Mouse (Mus musculus): ENCODE results near the gene Arhgap32.

The Arhgap32 gene

DNA sequence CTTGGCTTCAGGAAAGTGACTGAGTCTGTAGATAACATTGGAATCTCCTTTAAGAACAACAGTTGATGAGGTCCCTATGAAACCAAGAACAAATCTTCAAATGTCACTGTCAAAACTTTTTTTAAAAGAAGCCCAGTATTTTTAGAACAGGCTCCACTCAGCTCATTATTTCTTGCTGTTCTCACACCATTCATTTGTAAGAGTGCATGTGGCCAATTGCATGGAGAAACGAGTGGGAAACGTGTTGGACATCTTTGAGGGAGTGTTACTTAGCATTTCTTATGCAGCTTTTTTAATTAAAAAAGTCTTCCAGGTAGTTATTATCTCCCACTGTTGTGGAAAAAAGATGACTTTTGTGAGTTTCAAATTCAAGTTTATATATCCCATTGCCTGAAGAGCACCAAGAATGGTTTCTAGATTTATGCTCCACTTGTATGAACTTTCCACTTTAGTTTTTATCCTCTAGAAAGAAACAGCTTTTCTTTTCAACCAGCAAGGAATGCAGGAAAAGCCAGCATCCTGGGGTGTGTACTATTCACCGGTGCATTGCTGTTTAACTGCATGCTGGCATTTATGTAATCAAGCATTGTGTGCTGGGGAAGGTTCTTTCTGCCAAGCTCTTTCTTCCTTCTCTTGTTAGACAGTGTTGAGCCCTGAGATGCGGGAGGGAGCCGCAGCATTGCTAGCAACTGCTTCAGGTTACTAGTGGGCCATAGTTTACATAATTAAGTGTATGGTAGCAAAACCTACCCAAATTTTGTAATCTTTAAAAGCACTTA is 76.5 kb downstream of the Arhgap32 start:
- no peak for DNase-seq (ENCODE audit: low spot score in 2 of 2)

DNA sequence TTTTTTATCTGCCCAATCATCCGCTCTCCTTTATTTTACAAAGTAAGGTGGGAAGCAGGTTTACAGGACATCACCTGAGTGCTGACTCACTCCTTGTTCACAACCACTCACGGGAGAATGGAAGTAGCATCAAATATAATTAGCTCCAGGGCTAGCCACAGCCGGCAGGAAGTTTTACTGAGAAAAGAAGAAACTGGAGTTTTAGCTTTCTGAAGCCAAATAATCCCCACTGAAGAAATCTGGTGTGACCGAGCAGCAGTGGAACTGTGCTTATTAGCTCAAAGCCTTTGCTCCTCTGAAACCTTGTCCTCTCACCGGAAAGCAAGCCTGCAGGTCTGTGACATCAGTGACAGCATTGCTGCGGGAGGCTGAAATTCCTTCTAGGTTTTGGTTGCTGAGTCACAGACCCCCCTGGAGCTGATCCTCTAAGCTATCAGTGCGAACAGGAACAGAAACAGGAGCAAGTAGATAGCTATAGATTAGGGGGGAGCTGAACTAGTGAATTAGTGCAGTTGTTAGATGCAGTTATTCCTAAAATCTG is 88.6 kb downstream of the Arhgap32 start:
- no peak for DNase-seq (ENCODE audit: low spot score in 2 of 2)

DNA sequence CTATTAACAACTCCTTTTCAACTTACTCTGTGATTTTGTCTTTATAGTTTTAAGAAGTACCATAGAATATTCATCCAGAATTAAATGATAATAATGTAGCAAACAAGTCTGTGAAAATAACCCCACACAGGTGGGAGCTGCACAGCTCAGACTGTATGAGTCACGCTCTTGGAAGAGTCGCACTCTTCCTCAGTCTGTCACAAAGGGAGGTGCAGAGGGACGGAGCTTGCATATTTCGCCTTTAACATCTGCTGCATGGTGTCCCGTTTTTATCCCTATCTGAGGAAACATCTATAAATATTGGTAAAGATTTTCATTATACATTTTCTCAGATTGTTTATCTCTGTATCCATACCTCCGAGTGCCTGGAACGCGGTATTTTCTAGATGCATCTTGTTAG is 91.2 kb downstream of the Arhgap32 start:
- DNase-seq (ENCODE audit: low spot score in 2 of 2): no peak

DNA sequence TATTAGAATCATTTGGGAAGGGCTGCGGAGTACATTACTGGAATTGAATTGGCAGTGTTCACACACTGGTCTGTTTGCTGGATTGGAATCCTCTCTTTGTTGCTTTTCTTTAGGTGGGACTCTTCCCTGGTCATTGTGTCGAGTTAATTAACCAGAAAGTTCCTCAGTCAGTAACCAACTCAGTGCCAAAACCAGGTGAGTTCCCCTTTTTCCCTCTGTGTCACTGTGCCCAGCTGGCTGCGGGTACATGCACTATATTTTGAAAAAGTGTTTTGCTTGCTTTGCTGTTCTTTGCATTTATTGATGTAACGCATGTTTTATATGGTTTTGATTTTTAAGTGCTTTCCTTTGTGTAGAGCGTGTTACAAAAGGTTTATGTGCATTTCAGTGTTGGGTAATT is 92.1 kb downstream of the Arhgap32 start:
- no peak for DNase-seq (ENCODE audit: low spot score in 2 of 2)

DNA sequence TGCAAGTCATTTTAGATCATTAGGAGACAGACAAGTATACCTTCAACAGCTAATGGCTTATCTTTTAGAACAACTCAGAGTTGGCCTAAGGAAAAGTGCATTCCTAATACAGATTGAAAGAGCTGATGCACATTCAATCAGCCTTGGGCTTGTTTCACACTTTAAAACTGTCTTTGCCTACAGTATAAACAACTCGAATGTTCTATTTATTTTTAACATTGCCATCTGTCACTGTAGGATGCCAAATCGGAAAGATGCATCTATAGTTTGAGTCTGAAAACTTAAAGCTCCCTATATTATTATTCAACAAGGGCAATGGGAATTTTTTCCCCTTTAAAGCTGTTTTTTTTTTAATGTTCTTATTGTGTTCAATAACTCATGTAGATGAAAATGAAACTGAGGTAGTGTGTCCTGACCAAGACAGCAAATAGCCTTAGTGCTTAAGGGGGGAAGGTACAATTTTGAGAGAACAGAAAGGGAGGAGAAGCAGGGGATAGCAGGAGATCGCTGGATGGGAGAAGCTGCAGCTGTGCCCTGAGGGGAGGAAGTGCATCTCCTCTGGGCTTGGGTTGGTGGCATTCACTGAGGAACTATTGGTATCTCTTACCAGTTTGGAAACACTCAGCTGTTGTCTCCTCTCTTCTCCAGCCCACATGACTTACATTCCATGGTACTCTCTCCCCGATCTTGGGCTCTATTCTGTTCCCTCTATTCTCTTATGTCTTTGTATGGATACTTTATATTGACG is 101.1 kb downstream of the Arhgap32 start:
- DNase-seq (ENCODE audit: low spot score in 2 of 2): no peak

DNA sequence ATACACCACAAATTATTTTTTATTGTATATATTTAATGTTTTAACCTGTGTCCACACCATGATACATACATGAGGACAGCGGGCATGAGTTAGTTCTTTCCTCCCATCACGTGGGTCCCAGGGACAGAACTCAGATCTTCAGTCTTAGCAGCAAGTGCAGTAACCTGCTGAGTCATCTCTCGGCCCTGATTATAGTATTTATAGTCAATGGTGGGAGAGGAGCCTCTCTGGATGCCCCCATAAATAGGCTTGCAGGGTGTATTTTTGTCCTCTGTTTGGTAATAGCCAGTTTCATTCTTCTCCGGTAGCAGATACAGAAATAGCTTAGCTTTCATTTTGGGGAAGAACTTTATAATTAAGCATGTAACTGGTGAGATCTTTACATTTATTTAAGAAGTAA is 103.5 kb downstream of the Arhgap32 start:
- DNase-seq (ENCODE audit: low spot score in 2 of 2): no peak

DNA sequence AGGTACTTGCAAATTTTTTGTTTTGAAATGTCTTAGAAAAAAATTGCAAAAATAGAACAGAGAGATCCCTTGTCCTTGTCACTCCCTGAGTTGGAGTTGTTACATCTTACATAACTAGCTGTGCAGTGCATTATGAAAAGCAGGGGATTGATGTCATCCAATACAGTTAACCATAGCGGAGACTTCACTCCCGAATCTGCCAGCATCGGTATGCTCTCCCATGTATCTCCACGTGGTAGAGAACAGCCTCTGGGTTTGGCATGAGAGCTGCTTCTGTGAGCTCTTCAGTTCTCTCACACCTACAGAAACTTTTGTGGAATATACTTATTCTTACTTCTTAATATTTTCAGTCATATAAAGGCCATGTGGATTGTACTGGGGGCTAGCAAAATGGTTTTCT is 106.2 kb downstream of the Arhgap32 start:
- DNase-seq (ENCODE audit: low spot score in 2 of 2): no peak

DNA sequence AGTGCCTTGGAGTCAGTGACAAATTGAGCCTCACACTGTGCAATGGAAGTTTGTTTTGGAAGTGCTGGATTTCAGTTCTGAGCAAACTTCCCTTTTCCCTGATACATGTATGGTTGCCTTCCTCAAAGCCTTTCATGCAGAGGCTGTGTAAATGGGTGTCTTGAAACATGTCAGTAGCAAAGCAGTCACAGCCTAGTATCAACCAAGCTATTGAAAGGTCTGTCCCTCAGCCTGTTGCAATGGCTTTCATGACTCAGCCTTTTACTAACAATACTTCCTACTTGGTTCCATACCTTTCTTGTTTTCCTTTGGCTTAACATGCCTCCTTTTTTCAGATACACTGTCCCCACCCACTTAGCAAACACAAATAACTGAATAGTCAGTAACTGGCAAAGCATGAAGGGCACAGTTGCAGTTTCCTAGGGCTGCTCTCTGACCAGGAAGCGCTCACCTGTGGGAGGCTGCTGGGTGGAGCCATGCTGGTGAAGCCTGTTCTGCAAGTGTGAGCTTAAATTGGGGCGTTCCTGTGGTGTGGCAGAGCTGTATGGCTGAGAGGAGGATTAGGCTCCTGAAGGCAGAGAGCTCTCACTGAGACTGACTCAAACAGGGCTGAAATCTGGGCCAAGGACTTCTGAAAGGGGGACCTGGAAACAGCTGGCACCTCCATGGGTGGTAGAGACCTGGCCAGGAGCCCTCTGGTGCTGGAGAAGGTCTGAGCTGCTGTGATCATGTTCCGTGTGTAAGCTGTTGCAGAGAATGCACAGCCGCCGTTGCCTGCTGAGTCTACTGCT is 108.0 kb downstream of the Arhgap32 start:
- peak in 1 of 2 experiments; percentile 53 for DNase-seq (ENCODE audit: low spot score in 2 of 2)

DNA sequence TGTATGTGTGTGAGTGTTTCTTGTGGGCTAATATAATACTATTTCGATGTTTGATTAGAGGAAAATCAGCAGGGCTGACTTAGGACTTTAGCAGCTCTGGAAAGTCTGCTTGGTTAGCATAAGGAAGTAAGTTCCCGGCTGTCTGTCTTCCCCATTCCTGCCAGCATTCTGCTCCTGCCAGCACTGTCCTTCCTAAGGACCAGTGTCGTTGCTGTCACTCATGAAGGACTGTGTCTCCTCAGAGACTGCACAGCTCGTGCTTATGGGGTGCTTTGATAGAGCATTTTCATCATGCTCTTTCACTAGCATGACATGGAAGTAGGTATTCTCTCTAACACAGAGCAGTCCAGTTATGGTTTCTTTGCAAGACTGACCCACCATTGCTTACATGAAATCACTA is 109.0 kb downstream of the Arhgap32 start:
- DNase-seq (ENCODE audit: low spot score in 2 of 2): no peak

DNA sequence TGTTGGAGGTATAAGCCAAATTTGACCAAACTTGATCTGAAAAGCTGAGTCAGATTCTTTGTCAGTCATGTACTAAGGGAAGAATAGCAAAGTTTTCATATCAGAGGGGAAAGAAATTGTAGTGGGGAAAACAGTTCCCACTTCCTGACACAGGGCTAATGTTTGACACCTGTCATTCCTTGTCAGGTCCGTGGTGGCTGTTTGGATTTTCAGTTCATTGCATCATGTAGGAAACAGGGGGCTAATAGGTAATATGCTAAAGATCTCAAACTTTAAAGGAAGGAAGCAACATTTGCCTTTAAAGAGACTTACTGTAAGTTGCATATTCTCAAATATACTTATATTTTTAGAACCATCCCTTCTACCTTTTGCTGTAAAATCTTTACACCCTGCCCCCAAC is 109.6 kb downstream of the Arhgap32 start:
- DNase-seq (ENCODE audit: low spot score in 2 of 2): no peak

DNA sequence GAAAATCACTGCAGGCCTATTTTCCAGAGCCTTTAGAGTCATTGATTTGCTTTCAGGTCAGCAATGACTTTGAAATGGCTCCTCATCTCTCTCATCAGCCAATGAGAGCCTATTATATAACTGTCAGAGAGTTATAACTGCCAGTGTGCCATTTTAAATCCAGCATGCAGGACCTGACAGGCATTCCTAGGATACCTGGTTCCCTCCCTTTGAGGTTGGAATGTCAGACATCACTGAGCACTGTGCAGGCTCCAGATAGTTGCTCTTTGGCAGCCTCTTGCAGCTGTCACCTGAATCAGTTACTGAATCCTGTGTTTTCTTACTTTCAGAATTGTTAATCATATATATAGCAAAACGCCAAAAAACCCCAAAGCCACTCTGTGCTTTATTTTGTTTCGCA is 111.1 kb downstream of the Arhgap32 start:
- no peak for DNase-seq (ENCODE audit: low spot score in 2 of 2)

DNA sequence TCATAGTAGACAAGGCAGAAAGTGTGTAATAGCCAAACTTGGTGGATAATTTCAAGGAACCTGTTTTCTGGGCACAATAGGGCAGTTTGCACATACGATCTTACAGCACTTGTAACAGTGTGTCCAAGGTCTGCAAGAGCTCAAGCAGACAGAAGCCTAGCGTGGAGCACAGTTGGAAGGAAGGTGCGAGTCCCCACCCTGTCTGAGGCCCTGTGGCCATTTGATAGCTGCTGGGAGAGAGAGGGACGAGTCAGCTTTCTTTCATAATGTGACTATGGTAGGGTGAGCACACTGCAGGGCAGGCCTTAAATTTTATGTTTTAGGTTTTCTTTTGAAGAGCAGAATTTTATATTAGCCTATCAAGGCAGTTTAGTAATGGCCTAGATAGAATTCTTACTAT is 117.7 kb downstream of the Arhgap32 start:
- DNase-seq (ENCODE audit: low spot score in 2 of 2): no peak

DNA sequence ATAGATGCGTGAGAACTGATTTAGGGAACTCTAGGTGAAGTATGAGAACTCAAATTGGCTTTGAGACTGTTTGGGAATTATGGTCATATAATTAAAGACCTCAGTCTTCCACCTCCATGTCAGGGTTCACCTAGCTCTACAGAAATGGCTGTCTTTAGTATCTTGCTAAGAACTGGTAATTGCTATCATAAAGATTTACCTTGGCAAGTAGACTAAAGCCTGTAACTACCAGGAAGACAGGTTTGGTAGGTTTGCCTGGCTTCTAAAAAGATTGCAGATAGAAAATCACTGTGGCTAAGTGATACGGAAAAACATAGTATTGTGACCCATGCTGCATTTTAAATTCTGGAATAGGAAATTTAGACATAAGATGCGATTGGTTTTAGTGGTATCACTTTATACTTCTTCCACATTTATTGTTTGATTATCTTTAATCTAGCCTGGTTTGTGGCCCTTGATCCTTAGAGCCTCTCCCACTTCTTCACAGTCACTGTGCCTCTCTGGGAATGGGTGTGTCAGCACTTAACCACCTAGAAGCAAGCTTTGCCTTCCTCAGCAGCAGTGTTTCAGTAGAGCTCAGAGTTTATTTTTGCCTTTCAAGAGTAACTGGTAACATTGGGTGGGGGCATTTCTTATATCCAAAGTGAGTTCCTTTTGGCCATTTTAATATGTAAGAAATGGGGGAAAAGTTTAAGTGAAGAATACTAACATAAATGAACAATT is 119.0 kb downstream of the Arhgap32 start:
- DNase-seq (ENCODE audit: low spot score in 2 of 2): no peak

DNA sequence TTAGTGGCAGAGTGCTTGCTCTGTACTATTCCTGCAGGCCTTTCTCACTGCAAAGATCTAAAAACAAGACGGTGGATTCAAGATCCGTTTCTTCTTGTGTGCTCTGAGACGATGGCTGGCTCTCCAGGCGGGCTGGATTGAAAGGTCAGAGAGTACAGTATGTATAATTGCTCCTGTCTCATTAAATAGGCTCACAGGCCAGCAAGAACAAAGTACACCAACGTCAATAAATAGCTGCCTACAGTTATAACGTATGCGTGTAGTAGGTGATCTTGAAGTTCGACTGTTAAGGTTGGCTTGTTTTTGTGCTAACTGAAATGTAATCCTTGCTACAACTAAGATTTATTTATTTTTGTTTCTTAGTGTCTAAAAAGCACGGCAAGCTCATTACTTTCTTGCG is 123.0 kb downstream of the Arhgap32 start:
- DNase-seq (ENCODE audit: low spot score in 2 of 2): no peak

DNA sequence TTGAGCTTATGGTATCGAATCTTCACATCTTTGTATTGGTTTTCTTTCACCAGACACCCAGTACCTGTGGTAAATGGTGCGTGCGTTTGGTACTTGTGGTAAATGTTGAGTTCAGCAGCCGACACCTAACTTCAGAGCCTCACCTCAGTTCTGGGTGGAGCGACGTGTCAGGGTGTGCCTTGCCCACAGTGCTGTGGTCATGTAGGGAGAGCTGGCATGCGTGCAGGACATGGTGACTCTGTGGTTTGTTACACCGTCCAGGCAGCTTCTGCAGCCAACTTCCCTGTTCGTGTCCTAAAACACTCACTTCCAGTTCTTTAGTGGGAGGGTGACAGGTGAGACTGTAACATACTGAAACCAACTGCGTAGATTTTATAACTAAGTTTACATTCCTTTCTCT is 123.5 kb downstream of the Arhgap32 start:
- DNase-seq (ENCODE audit: low spot score in 2 of 2): no peak

DNA sequence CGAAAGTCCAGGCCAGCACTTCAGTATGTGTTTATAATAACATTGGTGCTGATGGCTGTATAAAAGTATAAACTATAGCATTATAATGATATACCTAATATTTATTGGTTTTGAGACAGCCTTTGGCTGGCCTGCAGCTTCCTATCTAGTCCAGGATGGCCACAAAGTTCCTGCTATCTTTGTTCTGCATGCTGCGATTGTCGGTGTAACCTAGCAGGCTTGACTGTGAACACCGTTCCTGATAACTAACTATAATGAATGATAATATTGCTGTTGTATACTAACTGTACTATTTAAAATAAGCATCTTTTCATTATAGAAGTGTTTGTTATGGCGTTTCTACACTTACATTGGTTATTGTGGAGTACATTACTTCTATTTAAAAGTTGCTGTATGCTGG is 124.5 kb downstream of the Arhgap32 start:
- no peak for DNase-seq (ENCODE audit: low spot score in 2 of 2)

DNA sequence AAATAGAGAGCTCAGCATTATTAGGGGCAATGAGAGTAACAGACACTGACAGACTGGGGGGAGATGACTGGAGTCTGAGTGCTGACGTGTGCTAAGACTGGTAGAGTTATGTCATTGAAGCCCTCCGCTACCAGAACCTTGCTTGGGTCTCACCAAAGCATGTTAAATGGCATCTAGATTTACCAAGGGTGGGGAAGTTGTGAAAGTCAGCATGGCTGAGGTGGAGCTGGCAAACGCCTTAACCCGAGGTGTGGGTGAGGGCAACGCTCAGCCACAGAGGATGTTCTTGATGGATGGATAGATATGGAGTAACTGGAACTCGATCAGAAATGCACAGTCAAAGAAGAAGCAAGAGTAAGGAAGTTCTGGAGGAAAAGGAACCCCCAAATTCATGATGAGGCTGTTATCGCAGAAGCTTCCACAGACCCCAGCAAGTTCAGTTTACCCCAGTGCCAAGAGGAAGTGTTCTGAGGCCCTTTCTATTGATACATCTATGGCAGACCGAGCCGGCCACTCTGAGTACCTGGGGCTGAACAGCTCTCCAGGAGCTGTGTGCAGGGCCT is 125.8 kb downstream of the Arhgap32 start:
- DNase-seq (ENCODE audit: low spot score in 2 of 2): no peak

DNA sequence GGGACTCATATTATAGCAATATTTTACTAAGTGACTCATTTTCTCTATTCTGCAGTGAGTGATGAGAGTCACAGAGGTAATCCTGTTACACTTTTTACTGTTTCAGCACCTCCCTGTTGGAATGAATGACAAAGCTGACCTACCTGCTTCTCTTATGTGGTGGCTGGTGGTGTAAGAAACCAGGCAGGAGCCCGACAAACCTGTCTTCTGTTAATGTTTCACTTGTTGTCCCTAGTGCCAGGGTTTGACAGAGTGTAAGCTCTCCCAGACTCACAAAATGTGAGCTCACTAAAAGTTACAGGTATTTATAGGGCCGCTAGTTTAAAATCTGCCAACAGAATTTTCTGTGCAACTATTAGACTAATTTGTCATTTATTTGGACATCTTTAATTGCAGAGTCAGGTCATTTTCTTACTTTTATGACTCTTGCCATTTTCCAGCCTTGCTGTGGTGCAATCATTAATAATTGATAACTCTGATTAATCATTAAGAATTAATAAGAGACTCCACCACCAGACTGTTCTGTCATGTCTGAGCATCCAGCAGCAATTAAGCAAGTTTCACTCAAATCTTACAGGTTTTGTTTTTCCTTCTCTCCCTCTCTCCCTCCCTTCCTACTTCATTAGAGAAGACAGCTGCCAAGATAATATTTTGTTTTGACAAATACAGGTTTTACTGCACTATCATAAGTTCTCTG is 127.1 kb downstream of the Arhgap32 start:
- no peak for DNase-seq (ENCODE audit: low spot score in 2 of 2)

DNA sequence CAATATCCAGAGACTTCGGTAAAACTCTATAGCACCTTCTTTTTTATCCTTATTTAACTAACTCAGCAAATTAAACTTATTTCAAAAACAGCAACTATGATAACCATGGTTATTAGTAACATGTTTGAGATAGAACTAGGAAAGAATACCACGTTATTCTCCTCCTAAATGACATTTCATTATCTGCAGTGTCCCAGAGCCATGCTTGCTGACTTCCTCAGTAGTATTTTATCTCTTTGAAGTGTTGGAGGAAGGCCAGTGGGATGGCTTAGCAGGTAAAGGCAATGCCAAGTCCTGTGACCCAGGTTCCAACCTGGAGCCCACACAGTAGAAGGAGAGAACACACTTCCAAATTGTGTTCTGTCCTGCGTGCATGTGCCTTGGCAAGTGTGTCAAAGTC is 129.3 kb downstream of the Arhgap32 start:
- DNase-seq (ENCODE audit: low spot score in 2 of 2): no peak

DNA sequence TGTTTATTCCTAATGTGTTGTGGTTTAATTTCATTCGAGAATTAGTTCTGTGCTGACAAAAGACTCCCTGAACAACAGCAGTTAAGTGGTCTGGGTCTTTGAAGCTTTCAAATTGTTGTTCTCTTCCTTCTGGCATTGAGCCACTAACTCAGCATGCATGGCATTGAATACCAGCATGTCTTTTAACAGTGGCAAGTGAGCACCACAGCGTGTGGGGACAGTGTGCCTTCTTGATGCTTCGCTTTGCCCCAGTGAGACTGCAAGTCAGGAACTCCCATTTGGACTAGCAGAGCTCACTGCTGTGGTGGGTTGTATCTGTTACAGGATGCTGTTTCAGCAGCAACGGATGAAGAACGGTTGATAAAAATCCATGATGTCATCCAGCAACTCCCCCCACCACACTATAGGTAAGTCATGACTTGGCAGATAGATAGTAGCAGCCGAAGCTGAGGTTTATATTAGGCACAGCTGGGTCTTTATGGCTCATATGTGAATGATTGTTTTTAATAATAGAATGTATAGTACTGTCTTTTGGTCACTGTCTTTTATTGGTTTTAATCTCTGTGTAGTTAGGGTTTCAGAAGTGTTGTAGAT is 130.3 kb downstream of the Arhgap32 start:
- DNase-seq (ENCODE audit: low spot score in 2 of 2): no peak
